Mouse (Mus musculus): Measurements from ENCODE around the gene Ube2g2. TPM values are rescaled to one million over a fixed set of nuclear protein-coding genes. Genes with fewer than 3 reads are reported as not detected.

The Ube2g2 gene
- polyA plus RNA-seq, 2 experiments = 19.3 to 25.3 TPM

DNA sequence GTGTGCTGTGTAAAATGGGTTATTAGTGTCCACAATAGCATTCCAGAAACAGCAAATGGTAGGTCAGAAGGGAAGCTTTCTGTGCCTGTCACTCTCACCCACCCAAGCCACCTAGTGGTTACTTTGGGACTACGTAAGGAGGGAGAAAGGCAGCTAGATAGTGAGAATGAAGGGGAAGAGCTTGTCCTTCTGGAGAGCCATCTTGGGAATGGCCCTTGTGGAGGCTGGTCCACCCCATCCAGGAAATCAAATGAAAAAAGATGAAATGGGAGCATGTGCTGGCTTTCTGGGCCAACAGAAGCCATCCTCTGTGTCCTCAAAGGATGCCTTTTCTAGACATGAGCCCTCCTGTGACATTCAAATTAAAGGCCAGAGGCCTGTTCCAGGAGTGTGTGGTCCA is 16.7 kb upstream of the Ube2g2 start:
- TF ChIP-seq CTCF (IDR thresholded peaks at IDR 0.05; ENCODE audit: low read depth) = peak; percentile 83
- TF ChIP-seq EP300 (IDR thresholded peaks at IDR 0.05; ENCODE audit: low read depth) = no peak
- Histone ChIP-seq H3K4me2 (ENCODE audit: low read depth) (peak overlapping the region; percentile 93), H3K36me3 (replicated peaks; ENCODE audit: control insufficient read depth, insufficient read depth, low read depth) (peaks cover 5% of the 10 kb centered on the region), H3K4me1 (replicated peaks; ENCODE audit: control insufficient read depth in 2 of 2, insufficient read depth in 2 of 2, low read length in 1 of 2) (peaks cover 7 to 13% of the 10 kb centered on the region in 2 experiments), H3K27me3 (ENCODE audit: control insufficient read depth, insufficient read depth, low read length) (no peaks in the 10 kb centered on the region), H3K9ac (replicated peaks) (peak overlapping the region; percentile 78; the same call in 1 of the 2 replicates), H3K27ac (peak overlapping the region; percentile 89), H3K4me3 (ENCODE audit: insufficient read depth in 1 of 2, low read depth in 2 of 2, low read length in 2 of 2) (peak overlapping the region; percentile 58 to 82; a peak in 3 of 4 replicates), H3K9me3 (ENCODE audit: control insufficient read depth, low read length) (no peaks in the 10 kb centered on the region)
- ATAC-seq (ENCODE audit: insufficient read depth) (peak; percentile 16; the same call in 1 of the 2 replicates), DNase-seq (ENCODE audit: low read depth in 3 of 3, low spot score in 3 of 3) (peak in 2 of 3 experiments; percentile 58 to 64)
- WGBS (ENCODE audit: insufficient replicate concordance) = 8% methylated on average over 1 of the region's 1 CpGs

DNA sequence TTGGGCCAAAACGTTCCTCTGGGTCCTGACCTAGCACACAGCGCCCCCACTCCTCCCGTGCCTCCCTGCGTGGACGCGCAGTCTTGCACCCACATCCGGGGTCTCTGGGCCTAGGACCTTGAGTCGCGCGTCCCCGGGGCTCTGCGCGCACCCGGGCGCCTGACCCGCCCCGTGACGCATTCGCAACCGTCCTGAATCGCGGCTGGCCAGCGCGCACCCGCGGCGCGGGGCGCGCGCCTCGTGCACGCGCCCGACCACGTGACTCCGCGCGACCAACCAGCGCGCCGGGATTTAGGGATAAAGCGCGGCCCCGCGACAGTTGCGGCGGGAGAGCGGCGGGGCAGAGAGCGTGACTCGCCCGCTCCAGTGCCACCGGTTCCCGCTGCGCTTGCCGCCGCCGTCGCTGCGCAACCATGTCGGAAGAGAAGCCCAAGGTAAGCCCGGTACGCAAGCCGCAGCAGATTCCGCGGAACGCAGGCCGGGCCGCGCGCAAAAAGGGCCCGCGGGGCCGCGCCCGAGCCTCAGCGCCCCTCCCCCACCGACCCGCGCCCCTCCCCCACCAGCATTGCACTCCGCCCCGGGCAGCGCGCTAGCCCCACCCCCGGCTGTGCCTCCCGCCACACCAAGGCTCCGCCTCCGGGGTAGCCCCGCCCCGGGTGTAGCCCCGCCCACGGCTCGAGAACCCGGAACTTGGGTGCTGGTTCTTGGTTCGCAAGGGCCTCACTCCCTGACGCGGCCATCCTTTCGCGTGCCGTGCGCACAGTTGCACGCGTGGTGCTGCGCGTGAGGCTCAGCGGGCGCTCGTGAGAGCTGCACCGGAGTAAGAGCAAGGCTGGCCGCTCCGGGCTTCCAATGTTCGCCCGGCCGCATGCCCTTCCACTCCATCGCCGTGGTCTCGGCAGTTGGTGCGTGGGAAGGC is 15.9 kb upstream of the Ube2g2 start, which contains the start of the genes Sumo3 and Gm49325:
Gene Sumo3, plus strand, starts transcription at position 190 of the 919 bp plus-strand sequence.
Gene Gm49325, plus strand, starts transcription at position 290 of the 919 bp plus-strand sequence.
- peaks cover 13% of the 10 kb centered on the region for H3K36me3 ChIP-seq (replicated peaks; ENCODE audit: control insufficient read depth, insufficient read depth, low read depth)
- H3K27me3 ChIP-seq (ENCODE audit: control insufficient read depth, insufficient read depth, low read length) = no peaks in the 10 kb centered on the region
- DNase-seq (ENCODE audit: low read depth in 3 of 3, low spot score in 3 of 3) = peak; percentile 88 to 94 (median 89)
- H3K4me3 ChIP-seq (ENCODE audit: insufficient read depth in 1 of 2, low read depth in 2 of 2, low read length in 2 of 2) = peak within 1 kb of the TSS; percentile 68 to 82
- H3K4me2 ChIP-seq (ENCODE audit: low read depth) = peak within 1 kb of the TSS; percentile 93
- H3K9ac ChIP-seq (replicated peaks) = peak within 1 kb of the TSS; percentile 83
- H3K27ac ChIP-seq = peak within 1 kb of the TSS; percentile 89
- H3K4me1 ChIP-seq (replicated peaks; ENCODE audit: control insufficient read depth in 2 of 2, insufficient read depth in 2 of 2, low read length in 1 of 2) = peaks cover 7 to 13% of the 10 kb centered on the region in 2 experiments
- WGBS (ENCODE audit: insufficient replicate concordance) = under 1% methylated on average over 114 of the region's 119 CpGs
- TF ChIP-seq CTCF (IDR thresholded peaks at IDR 0.05; ENCODE audit: low read depth) (peak; percentile 23; the same call in 1 of the 2 replicates), EP300 (IDR thresholded peaks at IDR 0.05; ENCODE audit: low read depth) (no peak)
- ATAC-seq (ENCODE audit: insufficient read depth) = peak; percentile 84
- H3K9me3 ChIP-seq (ENCODE audit: control insufficient read depth, low read length) = no peaks in the 10 kb centered on the region

DNA sequence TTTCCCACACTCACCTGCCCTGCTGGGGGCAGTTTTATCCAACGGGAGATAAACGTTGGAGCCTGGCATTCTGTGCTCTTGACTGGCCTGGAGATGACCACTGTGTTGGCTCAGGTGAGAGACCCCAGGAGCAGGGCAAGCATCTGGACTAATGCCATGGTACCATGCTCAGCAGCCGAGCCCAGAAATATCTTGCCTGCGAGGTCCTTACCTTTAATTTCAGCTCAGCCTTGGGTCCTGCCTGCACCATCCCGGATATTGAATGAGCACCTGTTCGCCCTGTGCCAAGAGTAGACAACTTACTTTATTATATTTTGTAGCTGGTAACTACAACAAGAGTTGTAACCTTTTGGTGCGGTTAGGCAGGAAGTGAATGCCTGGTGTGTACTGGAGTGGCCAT is 15.2 kb upstream of the Ube2g2 start:
- H3K4me1 ChIP-seq (replicated peaks; ENCODE audit: control insufficient read depth in 2 of 2, insufficient read depth in 2 of 2, low read length in 1 of 2) = peaks cover 7 to 13% of the 10 kb centered on the region in 2 experiments
- ATAC-seq (ENCODE audit: insufficient read depth) (peak; percentile 19), DNase-seq (ENCODE audit: low read depth in 3 of 3, low spot score in 3 of 3) (no peak)

DNA sequence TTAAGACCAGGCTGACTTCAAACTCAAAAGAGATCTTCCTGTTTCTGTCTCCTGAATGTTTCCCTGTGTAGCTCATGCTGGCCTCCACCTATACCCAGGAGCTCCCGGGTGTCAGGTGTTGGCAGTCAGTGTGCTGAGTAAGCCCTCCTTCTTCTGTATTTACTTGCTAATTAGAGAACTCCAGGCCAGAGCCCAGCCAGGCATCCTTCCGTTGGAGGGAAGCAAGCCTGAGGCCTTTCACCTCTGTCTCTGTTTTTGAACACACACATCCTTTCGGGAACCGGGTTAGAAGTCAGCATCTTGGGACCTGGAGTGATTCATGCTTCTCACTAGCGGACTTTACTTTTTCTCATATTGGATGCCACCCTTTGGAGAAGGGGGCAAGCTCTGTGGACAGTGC is 14.6 kb upstream of the Ube2g2 start:
- no peak for TF ChIP-seq EP300 (IDR thresholded peaks at IDR 0.05; ENCODE audit: low read depth)
- TF ChIP-seq CTCF (IDR thresholded peaks at IDR 0.05; ENCODE audit: low read depth) = no peak

More for the DNA sequence above, 15.2 kb upstream of the Ube2g2 start:
- Histone ChIP-seq H3K9me3 (ENCODE audit: control insufficient read depth, low read length) (no peaks in the 10 kb centered on the region), H3K27ac (peak overlapping the region; percentile 73), H3K27me3 (ENCODE audit: control insufficient read depth, insufficient read depth, low read length) (no peaks in the 10 kb centered on the region), H3K9ac (replicated peaks) (peak overlapping the region; percentile 83), H3K36me3 (replicated peaks; ENCODE audit: control insufficient read depth, insufficient read depth, low read depth) (peaks cover 19% of the 10 kb centered on the region), H3K4me2 (ENCODE audit: low read depth) (peak overlapping the region; percentile 93), H3K4me3 (ENCODE audit: insufficient read depth in 1 of 2, low read depth in 2 of 2, low read length in 2 of 2) (peak overlapping the region; percentile 65 to 82)
- 14% methylated on average over 7 of the region's 7 CpGs for WGBS (ENCODE audit: insufficient replicate concordance)
- no peak for TF ChIP-seq EP300 (IDR thresholded peaks at IDR 0.05; ENCODE audit: low read depth)
- TF ChIP-seq CTCF (IDR thresholded peaks at IDR 0.05; ENCODE audit: low read depth) = peak; percentile 2; the same call in 1 of the 2 replicates

GRCm38 (mm10) chr10:77608589-77608988 is 13.5 kb upstream of the Ube2g2 start:
- ATAC-seq (ENCODE audit: insufficient read depth) = no peak

More for the DNA sequence above, 14.6 kb upstream of the Ube2g2 start:
- Histone ChIP-seq H3K4me3 (ENCODE audit: insufficient read depth in 1 of 2, low read depth in 2 of 2, low read length in 2 of 2) (peak overlapping the region; percentile 65 to 82), H3K9ac (replicated peaks) (peak overlapping the region; percentile 83), H3K27ac (no peak overlapping the region), H3K9me3 (ENCODE audit: control insufficient read depth, low read length) (no peaks in the 10 kb centered on the region), H3K4me1 (replicated peaks; ENCODE audit: control insufficient read depth in 2 of 2, insufficient read depth in 2 of 2, low read length in 1 of 2) (peaks cover 7 to 13% of the 10 kb centered on the region in 2 experiments), H3K27me3 (ENCODE audit: control insufficient read depth, insufficient read depth, low read length) (no peaks in the 10 kb centered on the region), H3K36me3 (replicated peaks; ENCODE audit: control insufficient read depth, insufficient read depth, low read depth) (peaks cover 19% of the 10 kb centered on the region), H3K4me2 (ENCODE audit: low read depth) (peak overlapping the region; percentile 93)
- 56% methylated on average over 5 of the region's 5 CpGs for WGBS (ENCODE audit: insufficient replicate concordance)
- ATAC-seq (ENCODE audit: insufficient read depth) (no peak), DNase-seq (ENCODE audit: low read depth in 3 of 3, low spot score in 3 of 3) (no peak)

More at GRCm38 (mm10) chr10:77608589-77608988, 13.5 kb upstream of the Ube2g2 start:
- TF ChIP-seq CTCF (IDR thresholded peaks at IDR 0.05; ENCODE audit: low read depth) (no peak), EP300 (IDR thresholded peaks at IDR 0.05; ENCODE audit: low read depth) (no peak)
- Histone ChIP-seq H3K4me1 (replicated peaks; ENCODE audit: control insufficient read depth in 2 of 2, insufficient read depth in 2 of 2, low read length in 1 of 2) (peaks cover 7 to 14% of the 10 kb centered on the region in 2 experiments), H3K4me2 (ENCODE audit: low read depth) (no peak overlapping the region), H3K9ac (replicated peaks) (no peak overlapping the region), H3K27me3 (ENCODE audit: control insufficient read depth, insufficient read depth, low read length) (no peaks in the 10 kb centered on the region), H3K36me3 (replicated peaks; ENCODE audit: control insufficient read depth, insufficient read depth, low read depth) (peaks cover 23% of the 10 kb centered on the region), H3K4me3 (ENCODE audit: insufficient read depth in 1 of 2, low read depth in 2 of 2, low read length in 2 of 2) (no peak overlapping the region), H3K27ac (no peak overlapping the region), H3K9me3 (ENCODE audit: control insufficient read depth, low read length) (no peaks in the 10 kb centered on the region)
- 88% methylated on average over 8 of the region's 8 CpGs for WGBS (ENCODE audit: insufficient replicate concordance)
- DNase-seq (ENCODE audit: low read depth in 3 of 3, low spot score in 3 of 3) = no peak

Measured in liver, embryonic 14.5 days (tissue).